Mouse (Mus musculus): ENCODE measurements around the gene Amtn.

DNA sequence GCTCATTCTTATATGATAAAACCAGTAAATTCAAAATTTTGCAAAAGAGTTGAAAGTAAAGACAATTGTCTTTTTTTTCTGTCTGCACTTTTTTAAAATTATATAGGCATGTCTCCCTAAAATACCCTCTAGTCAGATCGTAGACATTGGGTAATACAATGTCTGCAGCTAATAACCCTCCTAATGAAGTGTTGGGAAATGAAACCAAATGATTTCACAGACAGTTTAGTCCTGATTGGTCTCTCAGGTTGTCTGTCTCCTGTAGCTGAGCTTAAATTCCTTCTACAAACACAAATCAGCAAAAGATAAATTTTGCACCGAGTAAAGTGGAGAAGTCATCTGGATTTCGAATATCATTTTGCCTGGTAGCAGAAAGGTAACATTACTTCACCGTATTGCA lies at the start of gene Amtn:
- TF ChIP-seq CTCF (conservative IDR thresholded peaks at IDR 0.05; ENCODE audit: insufficient read depth, insufficient read length, low read depth, low read length) (no peak), POLR2A (IDR thresholded peaks at IDR 0.05; ENCODE audit: low read depth, low read length) (no peak)
